Mouse (Mus musculus) fat pad, adult 2 months (tissue): ENCODE measurements around the gene Glb1.

Experiments
- DNase-seq: peaks from one replicate; pipeline ENCODE4 v3.0.0-alpha.2; 2011; ENCODE audit warnings: low read depth, low spot score; ENCODE audit errors: extremely low read depth

Gene Glb1

GRCm38 (mm10) chr9:114440548-114440947 lies 39.7 kb downstream of the Glb1 start:
- no peak for DNase-seq

DNA sequence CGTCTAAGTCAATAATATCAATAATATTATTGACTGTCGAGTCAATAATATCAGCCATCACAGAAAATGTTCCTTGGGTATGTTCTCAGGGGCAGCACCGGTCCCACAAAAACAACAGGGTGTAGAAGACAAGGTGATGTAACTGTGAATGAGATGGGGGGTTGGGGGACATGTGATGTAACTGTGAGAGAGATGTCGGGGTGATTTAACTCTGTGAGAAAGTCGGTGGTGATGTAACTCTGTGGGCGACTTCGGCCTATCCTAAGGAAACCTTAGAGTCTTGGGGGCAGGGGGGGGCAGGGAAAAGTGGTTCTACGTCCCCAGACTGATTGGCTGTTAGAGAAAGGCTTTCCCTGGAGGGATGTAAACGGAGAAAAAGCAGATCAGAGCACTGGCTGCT lies 41.3 kb downstream of the Glb1 start:
- no peak for DNase-seq

DNA sequence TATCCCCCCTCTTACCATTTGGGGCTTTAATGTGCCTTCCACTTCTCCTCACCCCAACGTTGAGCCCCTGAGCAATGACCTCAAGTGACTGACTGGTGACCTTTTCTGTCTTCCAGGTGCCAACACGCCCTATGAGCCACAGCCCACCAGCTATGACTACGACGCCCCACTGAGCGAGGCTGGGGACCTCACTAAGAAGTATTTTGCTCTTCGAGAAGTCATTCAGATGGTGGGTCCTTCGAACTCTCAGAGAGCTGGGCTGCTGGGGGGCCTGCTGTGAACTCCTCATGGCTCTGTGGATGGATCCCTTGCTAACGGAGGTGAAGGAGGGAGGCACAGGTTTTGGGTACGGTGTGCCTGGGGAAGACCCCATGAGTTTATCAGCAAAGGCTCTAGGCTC lies 42.0 kb downstream of the Glb1 start:
- DNase-seq: no peak

DNA sequence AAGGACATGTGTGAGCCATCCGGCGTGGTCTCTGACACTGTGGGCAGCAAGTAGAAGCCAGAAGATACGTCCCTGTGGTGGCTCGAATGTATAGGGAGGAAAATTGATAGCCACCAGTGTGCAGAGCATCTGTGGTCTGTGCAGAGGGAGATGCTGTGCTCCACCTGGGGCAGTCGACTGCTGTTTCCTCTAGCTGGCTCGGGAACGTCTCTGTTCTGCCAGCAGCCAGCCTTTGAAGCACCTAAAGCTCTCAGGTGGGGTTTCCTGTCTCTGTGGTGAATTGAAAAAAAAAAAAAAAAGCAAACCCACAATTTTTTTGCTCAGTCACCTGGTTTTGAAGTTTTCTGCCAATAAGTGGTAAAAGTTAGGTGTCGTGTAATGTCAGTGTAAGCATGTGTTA lies 42.5 kb downstream of the Glb1 start:
- no peak for DNase-seq

- no peak for DNase-seq
These were observed 46.0 kb downstream of the Glb1 start for GRCm38 (mm10) chr9:114446887-114447286.

DNA sequence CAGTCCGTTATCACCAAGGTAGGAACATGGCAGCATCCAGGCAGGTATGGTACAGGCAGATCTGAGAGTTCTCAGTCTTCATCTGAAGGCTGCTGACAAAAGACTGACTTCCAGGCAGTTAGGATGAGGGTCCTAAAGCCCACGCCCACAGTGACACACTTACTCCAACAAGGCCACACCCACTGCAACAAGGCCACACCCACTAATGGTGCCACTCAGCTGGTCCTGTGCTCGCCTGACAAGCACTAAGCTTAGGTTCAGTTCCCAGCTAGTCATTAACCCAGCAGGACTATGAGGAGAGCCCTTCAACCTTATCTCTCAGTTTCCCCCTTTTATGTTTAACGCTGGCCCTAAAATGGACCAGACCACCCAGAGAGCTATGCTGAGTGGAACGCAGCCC lies 47.8 kb downstream of the Glb1 start:
- no peak for DNase-seq

DNA sequence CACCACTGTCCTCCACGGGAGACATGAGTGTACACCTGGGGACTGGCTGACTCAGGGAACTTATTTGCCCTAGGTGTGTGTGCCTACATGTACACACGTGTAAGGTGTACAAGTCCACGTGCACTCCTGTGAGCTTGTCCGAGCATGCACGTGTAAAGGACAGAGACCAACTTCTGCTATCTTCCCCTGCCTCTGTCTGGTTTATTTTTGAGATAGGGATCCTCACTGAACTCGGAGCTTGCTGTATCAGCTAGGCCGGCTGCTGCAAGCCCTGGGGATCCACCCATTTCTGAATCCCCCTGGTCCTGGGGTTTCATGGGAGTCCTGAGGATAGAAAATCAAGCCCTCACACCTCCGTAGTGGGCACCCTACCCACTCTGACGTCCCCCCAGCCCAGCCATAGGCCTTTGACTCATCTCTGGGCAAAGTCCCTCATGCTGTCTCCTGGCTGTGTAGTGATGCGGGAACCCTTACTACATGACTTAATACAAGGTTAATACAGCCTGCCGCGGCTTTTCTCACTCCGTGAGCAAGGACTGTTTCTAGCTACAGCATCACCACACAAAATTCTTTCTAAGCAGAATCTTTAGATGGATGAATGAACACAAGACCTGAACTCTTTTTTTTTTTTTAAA lies 48.4 kb downstream of the Glb1 start:
- DNase-seq: no peak

GRCm38 (mm10) chr9:114451615-114452014 lies 50.7 kb downstream of the Glb1 start:
- no peak for DNase-seq

DNA sequence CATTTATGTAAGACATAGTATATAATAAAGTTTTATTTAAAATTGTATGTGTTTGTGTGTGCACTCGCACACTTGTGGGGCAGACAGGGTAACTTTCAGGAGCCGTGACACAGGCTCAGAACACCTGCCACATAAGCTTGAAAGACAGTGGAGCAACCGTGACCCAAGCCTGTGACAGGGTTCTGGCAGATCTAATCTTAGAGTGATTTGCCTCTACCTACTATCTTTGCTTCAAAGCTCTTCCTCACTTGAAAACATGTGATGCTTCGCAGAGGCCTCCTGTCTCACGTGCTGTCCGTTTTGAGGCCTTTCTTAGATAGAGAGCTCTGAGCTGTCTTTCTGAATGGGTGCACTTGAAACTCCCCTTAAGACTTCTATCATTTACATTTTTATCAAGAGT lies 51.5 kb downstream of the Glb1 start:
- no peak for DNase-seq

DNA sequence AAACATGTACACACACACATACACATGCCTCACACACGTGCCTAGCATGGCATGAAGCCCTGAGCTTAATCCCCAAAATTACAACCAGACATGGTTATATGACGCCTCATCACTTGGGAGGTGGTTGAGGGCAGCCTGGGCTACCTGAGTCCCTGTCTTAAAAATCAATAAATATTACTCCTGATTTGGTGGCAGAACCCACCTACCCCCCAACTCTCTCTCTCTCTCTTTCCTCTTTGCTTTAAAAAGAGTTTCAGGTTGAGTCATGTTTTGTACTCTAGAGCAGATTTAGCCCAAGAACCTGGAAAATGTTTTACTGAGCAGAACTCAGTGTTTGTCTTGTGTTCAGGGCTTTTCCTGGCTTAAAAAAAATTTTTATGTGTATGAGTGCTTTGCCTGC lies 54.5 kb downstream of the Glb1 start:
- DNase-seq: no peak

DNA sequence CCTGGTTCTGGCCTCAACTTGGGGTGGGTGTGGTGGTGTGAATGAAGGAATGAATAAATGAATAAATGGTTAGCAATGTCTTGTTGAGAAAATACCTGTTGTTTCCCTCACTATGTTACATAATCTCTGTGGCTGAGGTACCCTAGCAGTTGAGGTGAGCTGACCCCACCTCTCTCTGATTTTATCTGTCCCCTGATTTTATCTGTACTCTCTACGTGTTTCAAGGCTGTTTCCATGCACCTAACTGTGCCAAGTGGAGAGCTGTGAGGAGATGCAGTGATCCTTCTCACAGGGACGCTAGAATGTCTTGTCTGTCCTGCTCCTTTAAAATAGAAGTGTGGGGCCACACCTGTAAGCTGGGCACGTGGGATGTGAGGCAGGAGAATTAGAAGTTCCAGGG lies 57.6 kb downstream of the Glb1 start:
- DNase-seq: no peak

- DNase-seq: no peak
These were observed 61.7 kb downstream of the Glb1 start for GRCm38 (mm10) chr9:114462569-114462968.

DNA sequence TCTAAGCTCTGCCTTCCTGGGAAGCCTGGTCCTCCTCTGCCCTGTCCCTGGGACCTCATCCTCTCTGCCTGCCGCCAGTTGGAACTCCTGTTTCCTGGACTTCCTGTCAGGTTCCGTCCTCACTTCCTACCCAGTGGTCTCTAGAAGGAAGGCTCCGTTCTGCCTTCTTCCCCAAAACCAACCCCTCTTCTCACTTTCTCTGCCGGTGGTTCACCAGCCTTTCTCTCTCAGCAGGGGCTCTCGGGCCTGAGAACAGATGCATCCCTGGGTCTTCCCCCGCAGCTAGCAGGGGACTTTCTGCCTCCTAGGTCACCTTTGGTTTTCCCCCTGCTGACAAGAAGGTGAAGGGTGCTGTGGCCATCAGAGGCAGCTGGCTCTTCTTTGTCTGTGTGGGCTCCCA lies 64.6 kb downstream of the Glb1 start:
- no peak for DNase-seq

- DNase-seq: no peak
These were observed 66.0 kb downstream of the Glb1 start for GRCm38 (mm10) chr9:114466871-114467270.

DNA sequence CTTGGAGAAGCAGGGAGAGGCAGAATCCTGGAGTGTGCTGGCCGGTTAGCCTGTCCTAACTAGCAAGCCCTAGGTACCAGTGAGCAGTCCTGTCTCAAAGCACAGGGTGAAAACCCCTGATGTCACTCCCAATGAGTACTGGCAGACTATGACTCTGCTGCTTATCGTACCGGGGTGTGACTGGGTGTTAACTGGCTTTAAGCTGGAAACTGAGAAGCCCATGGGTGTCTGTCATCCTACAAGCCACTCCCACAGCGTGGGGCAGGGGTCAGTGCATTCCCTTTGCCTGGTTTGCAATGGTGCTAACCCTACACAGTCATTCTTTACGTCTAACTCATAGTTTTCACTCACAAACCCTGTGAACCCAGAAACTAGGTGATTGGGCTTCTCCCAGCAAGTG lies 67.3 kb downstream of the Glb1 start:
- DNase-seq: no peak

DNA sequence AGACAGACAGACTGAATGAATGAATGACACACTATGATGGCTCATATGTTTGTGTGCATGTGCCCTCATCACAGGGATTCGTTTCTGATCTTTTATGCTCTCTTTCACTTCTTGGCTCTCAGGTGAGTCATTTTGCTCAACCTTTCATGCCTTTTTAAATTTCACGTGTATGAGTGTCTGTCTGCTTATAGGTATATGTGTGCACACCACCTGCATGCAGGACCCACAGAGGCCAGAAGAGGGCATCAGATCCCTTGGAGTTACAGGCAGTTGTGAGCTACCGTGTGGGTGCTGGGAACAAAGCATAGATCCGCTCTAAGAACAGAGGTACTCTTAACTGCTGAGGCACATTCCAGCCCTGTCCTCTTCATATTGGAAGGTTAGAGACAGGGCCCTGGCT lies 67.8 kb downstream of the Glb1 start:
- no peak for DNase-seq

DNA sequence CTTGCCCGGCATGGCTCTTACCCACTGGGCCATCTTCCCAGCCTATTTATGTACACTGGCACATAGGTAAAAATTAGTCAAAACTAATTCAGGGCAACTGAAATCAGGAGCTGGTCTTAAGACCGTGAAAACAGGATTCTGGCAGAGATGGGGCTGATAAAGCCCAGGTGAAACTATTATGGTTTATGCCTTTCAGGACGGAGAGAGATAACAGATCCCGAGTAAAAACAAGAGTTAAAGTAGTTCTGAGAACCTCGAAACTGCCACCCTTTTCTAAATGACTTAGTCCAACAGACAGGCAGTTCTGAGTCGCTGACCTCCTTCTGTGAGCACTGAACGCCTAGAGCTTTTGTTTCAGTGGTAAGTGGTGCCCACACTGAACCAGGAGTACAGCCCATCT lies 71.0 kb downstream of the Glb1 start:
- DNase-seq: no peak

GRCm38 (mm10) chr9:114477019-114477418 lies 76.1 kb downstream of the Glb1 start:
- peak; percentile 19 for DNase-seq

DNA sequence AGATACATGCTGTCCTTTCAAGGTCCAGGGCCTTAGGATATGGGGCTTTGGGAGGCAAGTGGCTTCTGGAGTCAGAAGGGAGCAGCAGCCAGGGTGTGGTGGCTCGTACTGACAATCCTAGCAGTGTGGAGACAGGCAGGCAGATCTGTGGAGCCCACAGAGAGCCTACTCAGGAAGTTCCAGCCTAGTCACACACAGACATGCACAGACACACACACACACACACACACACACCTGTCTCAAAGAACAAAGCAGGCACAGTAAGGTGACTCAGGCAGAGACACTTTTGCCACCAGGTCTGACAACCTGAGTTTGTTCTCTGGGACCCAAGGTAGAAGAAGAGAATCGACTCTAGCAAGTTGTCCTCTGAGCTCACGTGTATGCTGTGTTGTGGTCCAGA lies 80.1 kb downstream of the Glb1 start:
- DNase-seq: no peak

GRCm38 (mm10) chr9:114484771-114485170 lies 83.9 kb downstream of the Glb1 start:
- no peak for DNase-seq

DNA sequence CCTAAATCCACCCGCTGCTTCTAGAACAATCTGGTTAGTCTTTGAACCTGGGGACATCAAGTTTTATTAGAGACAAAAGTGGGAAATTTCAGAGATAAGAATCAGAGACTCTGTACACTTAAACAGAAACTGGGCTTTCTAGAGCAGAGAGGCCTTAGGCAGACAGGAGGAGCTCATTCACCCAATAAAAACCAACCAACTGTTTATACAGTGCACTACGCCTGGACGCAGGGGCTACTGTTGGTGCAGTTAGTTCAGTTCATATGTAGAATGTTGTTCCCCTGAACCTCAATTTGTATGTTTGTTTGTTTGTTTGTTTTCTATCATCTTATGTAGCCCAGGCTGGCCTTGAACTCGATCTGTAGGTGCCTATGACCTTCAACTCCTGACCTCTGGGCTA lies 85.9 kb downstream of the Glb1 start:
- DNase-seq: no peak

GRCm38 (mm10) chr9:114487481-114488258 lies 86.8 kb downstream of the Glb1 start:
- DNase-seq: no peak

- DNase-seq: no peak
These were observed 95.6 kb downstream of the Glb1 start for GRCm38 (mm10) chr9:114496469-114496868.
